Mouse (Mus musculus): ENCODE measurements around the gene Tshz3.

Tshz3 gene

GRCm38 (mm10) chr7:36786713-36787421, 88.9 kb downstream of the Tshz3 start:
- DNase-seq = no peak

GRCm38 (mm10) chr7:36796392-36797187, 98.7 kb downstream of the Tshz3 start:
- DNase-seq = no peak
